Comparison of ENCODE assay signal across 27 mouse cellular contexts in genomic region chr1:76664381-76664780, GRCm38 (mm10).
DNase-seq lines count a peak whose midpoint lies in the region; ATAC-seq and TF ChIP-seq lines count a peak whose summit lies in the region.
"Had no signal": no experiment of that assay in that cellular context is flagged by ENCODE, and none has a peak within 500 bp of the region (broad histone marks: within the 10 kb centered on the region; RNA-seq: fewer than 3 reads in every experiment).

No protein-coding gene starts in this region.

- 78% methylated on average over 4 of the region's 4 CpGs for WGBS in embryonic facial prominence, embryonic 14.5 days
- WGBS in embryonic facial prominence, embryonic 10.5 days, result 94% methylated on average over 4 of the region's 4 CpGs
- WGBS in lung, postnatal 0 days, result 71% methylated on average over 4 of the region's 4 CpGs
- WGBS in stomach, postnatal 0 days, result 48% methylated on average over 4 of the region's 4 CpGs

- no peak for TF ChIP-seq CTCF in lung, postnatal 0 days (IDR thresholded peaks at IDR 0.05)
- TF ChIP-seq CTCF in stomach, postnatal 0 days (IDR thresholded peaks at IDR 0.05; ENCODE audit: low read depth), result no peak

- H3K4me2 ChIP-seq in embryonic facial prominence, embryonic 14.5 days (ENCODE audit: low read depth, low read length), result no peak overlapping the region
- no peak overlapping the region for H3K4me2 ChIP-seq in lung, postnatal 0 days (replicated peaks; ENCODE audit: low read depth, low read length)
- H3K4me2 ChIP-seq in stomach, postnatal 0 days (replicated peaks; ENCODE audit: low read depth), result no peak overlapping the region
- H3K4me2 ChIP-seq: embryonic facial prominence, embryonic 12.5 days; embryonic facial prominence, embryonic 15.5 days; forebrain, embryonic 13.5 days; forebrain, embryonic 15.5 days had no signal

- no peaks in the 10 kb centered on the region for H3K36me3 ChIP-seq in embryonic facial prominence, embryonic 14.5 days (ENCODE audit: control insufficient read depth, insufficient read depth, low read length)
- no peaks in the 10 kb centered on the region for H3K36me3 ChIP-seq in embryonic facial prominence, embryonic 10.5 days (replicated peaks)
- no peaks in the 10 kb centered on the region for H3K36me3 ChIP-seq in lung, postnatal 0 days (ENCODE audit: insufficient read depth, low read length)
- H3K36me3 ChIP-seq in stomach, postnatal 0 days (ENCODE audit: control insufficient read depth, insufficient read depth, low read length), result no peaks in the 10 kb centered on the region
- H3K36me3 ChIP-seq: embryonic facial prominence, embryonic 12.5 days; embryonic facial prominence, embryonic 15.5 days; forebrain, embryonic 15.5 days; G1E had no signal

- H3K4me3 ChIP-seq in embryonic facial prominence, embryonic 14.5 days (ENCODE audit: low read depth, low read length), result no peak overlapping the region
- no peak overlapping the region for H3K4me3 ChIP-seq in embryonic facial prominence, embryonic 10.5 days
- H3K4me3 ChIP-seq in lung, postnatal 0 days (ENCODE audit: low read depth, low read length), result no peak overlapping the region
- no peak overlapping the region for H3K4me3 ChIP-seq in stomach, postnatal 0 days (ENCODE audit: low read depth, low read length)
- H3K4me3 ChIP-seq: embryonic facial prominence, embryonic 12.5 days; embryonic facial prominence, embryonic 15.5 days; erythroblast, embryonic 14.5 days; forebrain, embryonic 13.5 days; forebrain, embryonic 15.5 days had no signal

- no peak overlapping the region for H3K9ac ChIP-seq in embryonic facial prominence, embryonic 14.5 days (ENCODE audit: low read depth, low read length)
- H3K9ac ChIP-seq in lung, postnatal 0 days (replicated peaks; ENCODE audit: low read depth), result no peak overlapping the region
- no peak overlapping the region for H3K9ac ChIP-seq in stomach, postnatal 0 days (ENCODE audit: low read length)
- H3K9ac ChIP-seq: embryonic facial prominence, embryonic 12.5 days; embryonic facial prominence, embryonic 15.5 days; forebrain, embryonic 13.5 days; forebrain, embryonic 15.5 days; forebrain, postnatal 0 days had no signal

- H3K27me3 ChIP-seq in embryonic facial prominence, embryonic 14.5 days (replicated peaks; ENCODE audit: control insufficient read depth, insufficient read depth, low read length), result no peaks in the 10 kb centered on the region
- no peaks in the 10 kb centered on the region for H3K27me3 ChIP-seq in embryonic facial prominence, embryonic 10.5 days (replicated peaks; ENCODE audit: low read depth, poor library complexity, severe bottlenecking)
- no peaks in the 10 kb centered on the region for H3K27me3 ChIP-seq in lung, postnatal 0 days (replicated peaks; ENCODE audit: insufficient read depth, low read length)
- H3K27me3 ChIP-seq in stomach, postnatal 0 days (ENCODE audit: control insufficient read depth, insufficient read depth, low read length), result no peaks in the 10 kb centered on the region
- H3K27me3 ChIP-seq: CH12.LX; embryonic facial prominence, embryonic 12.5 days; embryonic facial prominence, embryonic 15.5 days; forebrain, embryonic 13.5 days; forebrain, embryonic 15.5 days; Patski had no signal

- ATAC-seq in embryonic facial prominence, embryonic 14.5 days (ENCODE audit: low read depth), result no peak
- ATAC-seq in lung, postnatal 0 days, result no peak
- no peak for ATAC-seq in stomach, postnatal 0 days (ENCODE audit: low FRiP score, low TSS enrichment)
- ATAC-seq: activated CD4-positive, CD25-positive, alpha-beta regulatory T cell, adult 4 months; CD4-positive, CD25-positive, alpha-beta regulatory T cell, adult 4 months; forebrain, embryonic 13.5 days; forebrain, embryonic 15.5 days; forebrain, postnatal 0 days; Patski had no signal

- H3K27ac ChIP-seq in embryonic facial prominence, embryonic 14.5 days (replicated peaks; ENCODE audit: low read depth, low read length), result no peak overlapping the region
- no peak overlapping the region for H3K27ac ChIP-seq in embryonic facial prominence, embryonic 10.5 days (replicated peaks)
- no peak overlapping the region for H3K27ac ChIP-seq in lung, postnatal 0 days (ENCODE audit: low read length)
- H3K27ac ChIP-seq in stomach, postnatal 0 days (replicated peaks), result no peak overlapping the region
- H3K27ac ChIP-seq: embryonic facial prominence, embryonic 12.5 days; embryonic facial prominence, embryonic 15.5 days; forebrain, embryonic 13.5 days; forebrain, embryonic 15.5 days had no signal

- H3K4me1 ChIP-seq in embryonic facial prominence, embryonic 14.5 days (ENCODE audit: control insufficient read depth, insufficient read depth, low read length), result no peaks in the 10 kb centered on the region
- no peaks in the 10 kb centered on the region for H3K4me1 ChIP-seq in embryonic facial prominence, embryonic 10.5 days
- no peaks in the 10 kb centered on the region for H3K4me1 ChIP-seq in lung, postnatal 0 days (ENCODE audit: insufficient read depth, low read depth, low read length)
- H3K4me1 ChIP-seq in stomach, postnatal 0 days (replicated peaks; ENCODE audit: control insufficient read depth, insufficient read depth), result no peaks in the 10 kb centered on the region
- H3K4me1 ChIP-seq: embryonic facial prominence, embryonic 12.5 days; embryonic facial prominence, embryonic 15.5 days; forebrain, embryonic 13.5 days; forebrain, embryonic 15.5 days had no signal

- H3K9me3 ChIP-seq in embryonic facial prominence, embryonic 14.5 days (ENCODE audit: control insufficient read depth, low read length), result no peaks in the 10 kb centered on the region
- H3K9me3 ChIP-seq in embryonic facial prominence, embryonic 10.5 days, result no peaks in the 10 kb centered on the region
- no peaks in the 10 kb centered on the region for H3K9me3 ChIP-seq in lung, postnatal 0 days (ENCODE audit: low read length)
- no peaks in the 10 kb centered on the region for H3K9me3 ChIP-seq in stomach, postnatal 0 days (ENCODE audit: control insufficient read depth, low read length)
- H3K9me3 ChIP-seq: embryonic facial prominence, embryonic 12.5 days; embryonic facial prominence, embryonic 15.5 days; forebrain, embryonic 13.5 days; forebrain, embryonic 15.5 days had no signal

- peak; percentile 50 for DNase-seq in embryonic facial prominence, embryonic 14.5 days (ENCODE audit: low spot score)
- no peak for DNase-seq in embryonic facial prominence, embryonic 10.5 days (ENCODE audit: low spot score)
- DNase-seq in lung, postnatal 0 days (ENCODE audit: low spot score), result peak; percentile 11
- no peak for DNase-seq in lung, postnatal 4 days
- no peak for DNase-seq in stomach, postnatal 0 days (ENCODE audit: low spot score)
- no peak for DNase-seq in embryo, embryonic 10 days (ENCODE audit: low spot score)
- DNase-seq: adrenal gland, adult 8-10 months; adrenal gland, postnatal 14 days; adrenal gland, postnatal 36 days; B cell, adult 2 months; cerebellum, adult 11-12 months; cerebellum, adult 2 months; cerebellum, adult 9-10 months; cerebellum, postnatal 10 days; cerebellum, postnatal 25 days; embryo, embryonic 11 days; forebrain, postnatal 0 days had no signal

- TF ChIP-seq EP300 in lung, postnatal 0 days (IDR thresholded peaks at IDR 0.05), result no peak
- TF ChIP-seq EP300 in stomach, postnatal 0 days (optimal IDR thresholded peaks at IDR 0.05), result peak; percentile 70

Comparison
In these comparisons a context has a peak if more than half of its experiments do, and no peak if none do; other contexts are left out.
1. DNase-seq: peak in embryonic facial prominence, embryonic 14.5 days (single experiment) and lung, postnatal 0 days (single experiment); none in embryonic facial prominence, embryonic 10.5 days (single experiment), lung, postnatal 4 days (0 of 2), stomach, postnatal 0 days (single experiment) and embryo, embryonic 10 days (single experiment).